Mouse (Mus musculus) erythroblast, embryonic 14.5 days (primary cell): ENCODE results near the gene Large2. TPM values are rescaled to one million over a fixed set of nuclear protein-coding genes. Genes with fewer than 3 reads are reported as not detected.

Source experiments
- H3K27me3 ChIP-seq: 2 replicates; pipeline ENCODE4 v1.6.1; 2012; ENCODE audit warnings: inconsistent platforms; ENCODE audit not compliant: control insufficient read depth
- H3K36me3 ChIP-seq: 2 replicates; pipeline ENCODE4 v1.6.1; 2012; ENCODE audit warnings: mild to moderate bottlenecking, inconsistent platforms; ENCODE audit not compliant: control insufficient read depth
- H3K4me1 ChIP-seq: 2 replicates; pipeline ENCODE4 v1.6.1; 2012; ENCODE audit warnings: inconsistent platforms; ENCODE audit not compliant: control insufficient read depth
- H3K4me3 ChIP-seq: replicated peaks from 2 replicates; pipeline ENCODE3; 2012; ENCODE audit warnings: moderate library complexity, mild to moderate bottlenecking, inconsistent platforms
- H3K9me3 ChIP-seq: 2 replicates; pipeline ENCODE4 v1.6.1; 2012; ENCODE audit warnings: low read length, inconsistent platforms, mixed read lengths; ENCODE audit not compliant: control insufficient read depth
- GATA1 ChIP-seq: IDR thresholded peaks from 2 replicates; pipeline ENCODE4 v1.6.1; 2012; ENCODE audit warnings: low read length, inconsistent platforms, mixed read lengths
- TAL1 ChIP-seq: IDR thresholded peaks from 3 replicates; pipeline ENCODE4 v1.6.1; 2012; ENCODE audit warnings: low read length, inconsistent platforms, mixed read lengths
- polyA plus RNA-seq: library from polyadenylated mRNA; stranded (reverse); fragments of >175 nt; gene quantifications from 2 replicates; pipeline ENCODE4 v1.2.3, GENCODE M21; 2012

Gene Large2
- polyA plus RNA-seq, 1 experiment = not detected

DNA sequence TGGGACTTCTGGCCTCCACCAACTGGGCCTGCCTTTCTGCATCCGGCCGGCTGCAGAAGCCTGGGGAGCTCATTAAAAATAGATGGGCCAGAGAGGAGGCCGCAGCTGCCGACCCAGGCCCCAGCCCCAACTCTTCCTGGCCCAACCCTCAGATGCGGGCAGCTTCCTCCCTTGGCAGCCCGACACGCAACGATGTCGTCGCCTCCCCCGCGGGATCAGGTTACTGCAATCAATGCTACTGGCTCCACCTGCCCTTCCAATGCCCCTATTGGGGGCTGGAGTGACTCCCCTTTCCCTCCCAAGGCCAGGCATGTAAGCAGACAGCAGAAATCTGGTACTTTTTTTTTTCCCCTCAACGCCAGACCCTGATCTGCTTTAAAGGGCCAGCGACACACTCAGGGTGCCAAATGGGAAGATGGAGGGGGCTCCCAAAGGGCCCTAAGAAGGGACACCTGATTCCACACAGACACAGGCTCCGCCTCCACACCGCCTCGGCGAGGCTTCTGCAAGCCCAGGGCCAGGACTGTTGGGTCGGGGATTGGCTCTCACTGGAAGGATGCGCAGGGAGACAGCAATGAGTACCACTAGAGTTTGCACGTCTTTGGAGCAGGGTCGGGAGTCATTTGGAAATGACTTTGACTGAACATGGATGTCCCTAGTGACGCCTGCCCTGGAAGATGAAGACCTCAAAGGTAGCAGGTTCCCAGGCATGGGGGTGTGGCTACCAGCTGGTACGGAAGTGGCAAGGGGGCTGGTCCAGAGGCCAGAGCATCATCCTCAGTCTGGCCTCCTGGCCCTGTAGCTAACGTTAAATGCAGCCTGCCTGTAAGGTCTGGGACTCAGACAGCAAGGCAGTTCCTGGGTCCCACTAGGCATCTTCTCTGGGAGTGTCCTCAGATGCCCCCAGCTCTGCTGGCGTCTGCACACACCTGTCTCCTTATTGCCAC, 17.9 kb upstream of the Large2 start:
- Histone ChIP-seq H3K4me1 (peaks cover 7% of the 10 kb centered on the region), H3K4me3 (peak overlapping the region; percentile 22), H3K36me3 (no peaks in the 10 kb centered on the region), H3K27me3 (peaks cover 94% of the 10 kb centered on the region), H3K9me3 (peaks cover 2% of the 10 kb centered on the region; the same call in 1 of the 2 replicates)
- TF ChIP-seq GATA1 (no peak), TAL1 (no peak)

DNA sequence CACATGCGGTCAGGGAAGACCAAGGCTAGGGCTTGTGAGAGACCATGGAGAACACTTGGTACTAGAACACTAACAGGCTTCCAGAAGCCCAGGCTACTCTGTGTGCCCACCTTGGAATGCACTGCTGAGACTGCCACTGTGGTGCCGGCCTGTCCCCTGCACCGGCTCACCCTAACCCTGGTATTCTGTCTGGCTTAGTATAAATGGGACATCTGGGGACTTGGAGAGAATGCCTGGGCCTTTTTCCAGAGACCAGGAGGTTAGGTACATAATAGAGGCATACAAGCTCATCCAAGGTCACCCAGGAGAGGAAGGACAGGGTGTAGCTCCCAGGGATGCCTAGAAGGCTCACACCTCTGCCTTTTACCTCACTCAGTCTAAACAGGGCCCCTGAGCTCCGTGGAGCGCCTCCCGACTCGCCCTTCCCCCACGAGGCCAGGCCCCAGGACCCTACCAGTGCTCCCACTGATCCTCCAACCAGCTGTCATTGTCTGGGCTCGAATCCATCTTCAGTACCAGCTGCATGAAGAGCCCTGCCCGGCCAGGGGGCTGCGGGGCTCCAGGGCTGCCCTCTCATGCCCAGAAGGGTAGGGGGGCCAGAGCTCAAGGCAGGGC, 17.1 kb upstream of the Large2 start:
- Histone ChIP-seq H3K36me3 (no peaks in the 10 kb centered on the region; the same call in 1 of the 2 replicates), H3K4me3 (peak overlapping the region; percentile 22), H3K27me3 (peaks cover 95% of the 10 kb centered on the region), H3K9me3 (peaks cover 2% of the 10 kb centered on the region; the same call in 1 of the 2 replicates), H3K4me1 (peaks cover 7% of the 10 kb centered on the region)
- no peak for TF ChIP-seq TAL1
- TF ChIP-seq GATA1 = no peak

DNA sequence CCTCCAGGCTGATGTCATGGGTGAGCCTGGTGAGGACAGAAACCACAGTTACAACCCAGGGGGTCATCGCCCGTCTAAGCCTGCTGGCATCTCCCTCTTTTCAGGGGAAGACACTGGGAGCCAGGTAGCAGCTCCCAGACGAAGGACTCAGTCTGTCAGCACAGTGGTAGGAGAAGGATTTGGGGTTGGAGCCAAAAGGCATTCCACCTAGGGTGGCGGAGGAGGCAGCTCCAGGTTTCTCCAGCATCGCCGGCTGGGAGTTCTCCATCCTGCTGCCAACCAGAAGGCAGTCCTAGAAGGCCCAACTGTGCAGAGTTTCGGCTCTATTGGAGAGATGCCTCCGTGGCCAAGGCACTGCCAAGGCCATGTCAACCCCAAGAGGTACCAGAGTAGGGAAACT, 16.4 kb upstream of the Large2 start:
- Histone ChIP-seq H3K27me3 (peaks cover 93% of the 10 kb centered on the region), H3K4me1 (peaks cover 7% of the 10 kb centered on the region), H3K4me3 (no peak overlapping the region), H3K9me3 (peaks cover 2% of the 10 kb centered on the region; the same call in 1 of the 2 replicates), H3K36me3 (no peaks in the 10 kb centered on the region; the same call in 1 of the 2 replicates)
- TF ChIP-seq TAL1 (no peak), GATA1 (no peak)

DNA sequence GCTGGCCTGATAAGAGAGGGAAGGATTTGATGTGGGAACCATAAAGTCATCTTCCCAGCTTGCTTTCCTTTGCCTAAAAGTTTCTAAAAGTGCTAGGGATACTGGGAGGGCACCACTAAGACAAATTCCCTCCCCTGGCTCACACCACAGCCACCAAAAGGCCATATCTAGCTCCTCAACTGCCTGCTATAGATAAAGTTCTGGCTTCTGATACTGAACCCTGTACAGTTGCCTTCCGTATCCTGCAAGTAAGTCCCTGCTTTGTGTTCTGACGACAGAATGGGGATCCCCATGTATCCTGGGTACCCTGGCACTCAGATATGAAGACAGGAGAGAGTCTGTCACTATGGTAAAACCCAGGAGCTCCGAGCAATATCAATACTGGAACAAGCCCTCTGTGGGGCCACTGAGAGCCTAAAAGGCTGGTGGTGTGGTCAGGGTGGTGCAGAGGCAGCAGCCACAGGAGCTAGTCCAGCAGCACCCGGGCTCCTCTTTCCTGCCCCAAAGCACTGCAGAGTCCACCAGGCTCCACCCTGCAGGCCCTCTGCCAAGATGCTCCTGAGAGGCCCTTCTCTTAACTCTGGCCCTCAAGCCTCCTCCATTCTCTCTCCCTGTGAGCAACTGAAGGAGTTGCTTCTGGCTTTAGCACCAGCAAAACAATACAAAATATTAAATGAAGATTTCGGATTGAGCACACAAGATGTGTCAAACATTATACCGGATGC, 15.7 kb upstream of the Large2 start:
- TF ChIP-seq GATA1 = no peak
- TF ChIP-seq TAL1 = no peak
- Histone ChIP-seq H3K36me3 (no peaks in the 10 kb centered on the region; the same call in 1 of the 2 replicates), H3K9me3 (peaks cover 2% of the 10 kb centered on the region; the same call in 1 of the 2 replicates), H3K4me1 (peaks cover 7% of the 10 kb centered on the region), H3K4me3 (no peak overlapping the region), H3K27me3 (peaks cover 91% of the 10 kb centered on the region)

DNA sequence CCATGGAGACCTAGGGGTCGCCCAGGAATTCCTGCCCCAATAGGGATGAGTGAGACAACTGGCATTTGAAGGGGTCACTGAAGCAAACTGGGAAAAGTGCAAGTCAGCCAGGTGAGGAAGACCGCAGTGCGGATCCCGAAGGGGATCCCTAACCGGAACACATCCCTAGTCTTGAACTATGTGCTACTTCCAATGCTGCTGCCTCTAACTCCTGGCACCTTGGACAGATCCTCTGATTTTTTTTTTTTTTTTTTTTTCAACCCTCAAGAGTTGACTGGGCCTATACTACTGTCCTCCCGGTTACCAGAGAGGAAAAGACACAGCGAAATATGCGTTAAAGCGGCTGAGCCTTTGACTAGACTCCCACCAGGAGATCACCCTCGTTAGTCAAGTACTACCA, 15.0 kb upstream of the Large2 start:
- Histone ChIP-seq H3K4me1 (peaks cover 11% of the 10 kb centered on the region), H3K4me3 (no peak overlapping the region), H3K9me3 (peaks cover 2% of the 10 kb centered on the region; the same call in 1 of the 2 replicates), H3K27me3 (peaks cover 83% of the 10 kb centered on the region), H3K36me3 (no peaks in the 10 kb centered on the region; the same call in 1 of the 2 replicates)
- TF ChIP-seq GATA1 = no peak
- no peak for TF ChIP-seq TAL1

DNA sequence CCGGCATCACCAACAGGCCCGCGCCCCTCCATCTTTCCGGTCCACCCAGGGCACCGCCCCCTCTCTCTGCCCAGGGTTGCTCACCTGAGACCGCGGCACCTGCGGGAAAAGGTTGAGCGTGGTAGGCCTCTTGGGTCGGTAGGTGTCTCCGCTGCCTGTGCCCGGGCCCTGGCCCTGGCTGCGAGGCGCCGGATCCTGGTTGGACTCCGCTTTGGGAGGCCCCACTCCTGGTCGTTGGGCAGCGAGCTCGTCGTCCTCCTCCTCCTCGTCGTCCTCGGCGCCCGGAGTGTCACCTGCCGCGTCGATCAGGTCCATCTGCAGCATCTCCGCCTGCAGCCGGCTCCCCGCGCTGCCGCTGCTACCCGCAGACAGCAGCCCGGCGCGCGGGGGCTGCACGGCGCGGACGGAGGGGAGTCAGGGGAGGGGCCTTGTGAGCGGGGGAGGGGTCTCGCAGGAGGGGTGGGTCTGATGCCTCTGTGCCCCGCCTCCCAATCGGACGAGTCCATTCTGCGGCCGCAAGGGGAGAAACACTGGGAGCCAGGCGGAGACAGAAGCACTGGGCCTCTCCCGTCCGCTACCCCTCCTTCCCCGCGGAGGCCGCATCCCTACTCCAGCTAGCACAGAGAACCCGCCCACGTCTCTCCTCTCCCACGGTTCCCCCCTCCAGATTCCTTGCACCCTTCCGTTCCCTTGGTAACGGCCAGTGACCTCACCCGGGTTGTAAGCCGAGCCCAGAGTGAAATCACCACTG, 14.4 kb upstream of the Large2 start:
- Histone ChIP-seq H3K4me1 (peaks cover 17% of the 10 kb centered on the region), H3K36me3 (no peaks in the 10 kb centered on the region; the same call in 1 of the 2 replicates), H3K9me3 (peaks cover 2% of the 10 kb centered on the region; the same call in 1 of the 2 replicates), H3K27me3 (peaks cover 78% of the 10 kb centered on the region), H3K4me3 (peak overlapping the region; percentile 47)
- TF ChIP-seq GATA1 = no peak
- no peak for TF ChIP-seq TAL1

DNA sequence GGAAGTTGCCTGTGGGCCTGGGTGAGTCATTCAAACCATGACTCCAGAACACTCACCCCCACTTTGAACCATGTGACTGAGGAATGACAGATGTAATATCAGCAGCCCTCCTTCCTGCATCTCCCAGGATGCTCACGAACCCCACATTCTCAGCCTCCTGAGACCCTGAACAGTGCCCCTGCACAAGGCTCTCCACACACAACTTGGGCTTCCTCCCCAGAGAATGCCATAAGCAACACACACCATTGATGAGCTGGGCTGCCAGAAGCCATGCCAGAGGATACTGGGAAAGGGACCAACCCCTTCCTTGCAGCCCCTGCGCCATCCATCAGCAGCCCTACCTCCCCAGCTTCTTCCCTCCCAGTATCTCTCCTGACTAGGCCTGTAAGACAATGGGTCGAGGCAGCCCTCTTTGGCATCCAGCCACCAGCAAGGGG, 13.4 kb upstream of the Large2 start:
- Histone ChIP-seq H3K9me3 (peaks cover 2% of the 10 kb centered on the region; the same call in 1 of the 2 replicates), H3K4me3 (no peak overlapping the region), H3K27me3 (peaks cover 68% of the 10 kb centered on the region), H3K4me1 (peaks cover 17% of the 10 kb centered on the region), H3K36me3 (peaks cover 7% of the 10 kb centered on the region)
- TF ChIP-seq GATA1 (no peak), TAL1 (no peak)

DNA sequence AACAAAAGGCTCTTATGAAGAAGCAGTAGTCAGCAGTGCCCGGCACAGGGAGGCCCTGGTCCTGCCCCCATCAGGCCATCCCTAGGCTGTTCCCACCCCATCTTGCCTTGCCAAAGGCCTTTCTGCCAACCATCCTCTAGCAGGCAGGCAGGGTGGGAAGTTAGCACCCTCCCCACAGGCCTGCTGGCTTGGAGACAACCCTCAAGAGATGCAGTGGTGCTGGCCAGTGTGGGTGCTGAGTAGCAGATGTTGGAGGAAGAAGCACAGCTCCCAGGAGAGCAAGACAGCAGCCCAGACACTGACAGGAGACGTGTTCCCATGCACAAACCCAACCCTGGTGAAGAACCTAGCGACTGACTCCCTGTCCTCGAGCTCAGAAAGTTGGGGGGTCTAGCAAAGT, 13.0 kb upstream of the Large2 start:
- peaks cover 11% of the 10 kb centered on the region for H3K36me3 ChIP-seq
- peaks cover 63% of the 10 kb centered on the region for H3K27me3 ChIP-seq
- H3K4me3 ChIP-seq = no peak overlapping the region
- no peak for TF ChIP-seq TAL1
- H3K4me1 ChIP-seq = peaks cover 17% of the 10 kb centered on the region
- peaks cover 2% of the 10 kb centered on the region; the same call in 1 of the 2 replicates for H3K9me3 ChIP-seq
